Mouse (Mus musculus): Measurements from ENCODE around the gene Hacd1.
"Not testable (repeated sequence)": the region's sequence is repeated elsewhere in the genome, so short reads cannot be mapped to it uniquely, and the experiment has no call there.

Hacd1 gene

GRCm38 (mm10) chr2:14055566-14056331 is at the start of gene Hacd1:
TSS of gene Hacd1 (minus strand) at chr2:14056135.
- peak; percentile 70 for DNase-seq (ENCODE audit: low read depth, low spot score)

- peak; percentile 60 for DNase-seq (ENCODE audit: low read depth, low spot score)
Measured at GRCm38 (mm10) chr2:14103924-14104323, 48.0 kb upstream of the Hacd1 start.

DNA sequence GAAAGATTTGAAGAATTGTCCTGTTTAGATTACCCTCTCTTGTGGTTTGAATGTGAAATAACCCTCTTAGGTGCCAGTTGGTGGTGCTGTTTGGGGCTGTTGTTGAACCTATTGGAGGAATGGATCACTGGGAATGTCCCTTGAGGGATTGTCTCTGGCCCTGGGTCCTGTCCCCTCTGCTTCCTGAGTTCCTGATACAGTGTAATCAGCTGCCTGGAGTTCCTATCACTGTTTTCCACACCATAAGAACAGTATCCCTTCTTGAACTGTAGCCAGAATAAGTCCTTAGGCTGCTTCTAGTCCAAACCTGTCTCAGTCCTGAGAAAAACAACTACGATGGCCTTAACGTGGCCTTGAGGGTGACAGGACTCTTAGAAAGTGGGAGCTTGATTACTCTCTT is 46.7 kb upstream of the Hacd1 start:
- DNase-seq (ENCODE audit: low read depth, low spot score), result no peak

- no peak for DNase-seq (ENCODE audit: low read depth, low spot score)
Measured at GRCm38 (mm10) chr2:14100533-14100932, 44.6 kb upstream of the Hacd1 start.

DNA sequence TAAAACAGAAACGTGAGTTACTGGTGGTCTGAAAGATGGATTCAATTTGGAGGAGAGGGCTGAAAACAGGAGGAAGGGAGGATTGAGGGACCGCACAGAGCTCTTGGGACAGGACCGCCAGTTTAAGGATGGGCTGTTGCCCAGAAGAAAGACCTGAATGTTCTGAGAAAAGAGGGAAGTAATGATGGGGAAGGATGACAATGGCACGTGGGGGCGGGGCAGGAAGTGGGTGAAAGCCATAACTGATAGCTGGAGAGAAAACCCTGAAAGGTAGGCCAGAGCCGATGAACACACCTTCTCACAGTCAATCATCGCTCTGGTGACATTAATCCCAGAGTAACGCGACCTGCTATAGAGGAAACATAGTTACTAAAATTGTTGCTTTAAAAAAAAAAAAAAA is 22.6 kb upstream of the Hacd1 start:
- DNase-seq (ENCODE audit: low read depth, low spot score), result not testable (repeated sequence)

DNA sequence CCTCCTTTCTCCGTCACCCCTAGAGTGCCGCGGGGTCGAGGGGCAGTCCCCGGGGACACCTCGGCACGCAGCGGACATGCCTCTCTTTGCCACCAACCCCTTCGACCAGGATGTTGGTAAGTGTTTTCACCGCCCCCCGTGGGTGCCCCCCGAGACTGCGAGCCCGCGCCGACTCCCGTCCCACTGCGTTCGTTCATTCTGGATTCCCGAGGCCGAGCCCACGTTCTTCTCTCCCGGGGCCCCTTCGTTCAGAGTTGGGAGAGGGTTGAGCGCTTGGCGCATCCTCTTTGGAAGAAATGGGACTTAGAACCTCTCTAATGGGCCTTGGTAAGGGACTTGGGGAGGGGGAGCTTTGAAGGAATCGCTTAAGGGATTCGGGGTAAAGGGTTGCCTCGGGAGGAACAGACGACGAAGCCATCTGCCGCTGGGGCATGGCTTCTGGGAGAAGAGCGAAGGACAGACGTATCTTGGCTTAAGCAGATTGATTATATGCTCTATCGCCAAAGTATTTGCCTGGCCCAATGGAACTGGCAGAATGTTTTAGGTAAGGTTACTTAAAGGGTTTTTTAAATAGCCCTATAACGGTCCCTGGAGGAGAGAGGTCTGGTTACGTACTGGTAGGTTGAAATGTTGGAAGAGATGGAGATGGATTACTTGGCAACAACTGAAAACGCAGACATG is 18.4 kb upstream of the Hacd1 start:
- peak; percentile 45 for DNase-seq (ENCODE audit: low read depth, low spot score)

DNA sequence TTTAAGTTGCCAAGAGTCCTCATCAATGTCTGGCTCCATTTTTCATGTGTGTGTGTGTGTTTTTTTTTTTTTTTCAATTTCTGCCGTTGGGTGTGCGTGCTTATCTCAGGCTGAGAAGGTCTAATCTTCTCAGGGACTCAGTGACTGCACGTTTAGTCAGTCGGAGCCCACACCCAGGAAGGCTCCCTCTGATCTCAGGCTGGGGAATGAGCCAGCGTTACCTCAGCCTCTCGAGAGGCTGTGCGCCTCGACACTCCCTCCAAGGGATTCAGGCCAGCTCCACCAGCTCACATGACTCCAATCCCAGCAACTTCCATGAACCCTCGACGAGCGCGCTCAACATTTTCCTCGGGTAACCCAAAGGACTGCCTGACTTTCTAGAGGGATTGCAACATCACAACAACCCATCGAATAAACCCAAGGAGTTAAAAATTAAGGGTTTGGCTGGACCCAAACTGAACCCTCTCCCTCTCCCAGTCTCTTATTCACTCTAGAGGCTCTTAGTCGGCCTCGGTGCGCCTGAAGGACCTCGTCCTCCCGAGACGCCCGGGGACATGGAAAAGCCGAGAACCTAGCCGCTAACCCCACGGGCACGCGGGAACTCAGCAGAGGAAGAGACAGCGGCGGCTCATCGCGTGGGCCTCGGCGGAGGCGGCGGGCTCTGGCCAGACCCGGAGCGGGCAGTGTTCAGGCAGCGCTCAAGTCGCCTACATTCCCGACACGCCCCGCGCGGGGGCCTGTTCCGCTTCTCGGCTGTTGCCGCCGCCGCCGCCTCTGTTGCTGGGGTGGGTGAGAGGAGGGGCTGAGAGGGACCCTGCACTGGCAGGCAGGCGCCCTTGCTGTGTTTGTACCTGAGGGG is 17.7 kb upstream of the Hacd1 start, which contains the start of gene Stam:
Gene Stam, plus strand, starts transcription at position 737 of the 859 bp plus-strand sequence.
- DNase-seq (ENCODE audit: low read depth, low spot score), result peak; percentile 89

DNA sequence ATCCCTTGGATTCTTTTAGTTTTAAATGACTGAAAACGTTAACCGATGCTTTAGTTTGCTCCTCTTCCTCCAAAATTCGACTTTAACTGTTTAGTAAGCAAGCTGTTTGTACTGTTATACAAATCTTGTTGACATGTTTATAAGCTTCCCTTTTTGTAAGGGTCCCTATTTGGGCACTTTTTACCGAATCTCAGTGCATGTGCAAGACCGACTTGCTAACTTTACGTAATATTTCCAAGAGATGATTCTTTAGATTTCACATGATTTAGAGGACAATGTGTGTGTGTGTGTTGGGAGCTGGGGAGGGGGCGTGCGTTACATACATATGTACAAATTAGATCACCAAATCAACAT is 17.1 kb upstream of the Hacd1 start:
- no peak for DNase-seq (ENCODE audit: low read depth, low spot score)

GRCm38 (mm10) chr2:14070466-14070865 is 14.5 kb upstream of the Hacd1 start:
- no peak for DNase-seq (ENCODE audit: low read depth, low spot score)

DNA sequence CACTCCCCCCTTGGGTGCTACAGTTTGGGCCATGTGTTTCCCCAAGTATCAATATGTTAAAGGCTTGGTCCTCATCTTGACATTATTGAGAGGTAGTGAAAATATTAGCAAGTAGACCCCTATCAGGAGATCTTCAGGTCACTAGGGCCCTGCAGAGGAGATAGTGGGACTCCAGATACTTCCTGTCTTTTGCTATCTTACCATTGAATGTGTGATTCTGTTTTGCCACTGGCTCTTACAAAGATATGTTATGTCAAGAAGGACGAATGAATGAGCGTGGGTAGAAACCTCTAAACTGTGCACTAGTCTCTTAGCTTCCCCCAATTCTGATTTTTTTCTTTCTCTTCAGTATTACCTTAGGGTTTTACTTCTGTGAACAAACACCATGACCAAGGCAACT is 13.1 kb upstream of the Hacd1 start:
- no peak for DNase-seq (ENCODE audit: low read depth, low spot score)

DNA sequence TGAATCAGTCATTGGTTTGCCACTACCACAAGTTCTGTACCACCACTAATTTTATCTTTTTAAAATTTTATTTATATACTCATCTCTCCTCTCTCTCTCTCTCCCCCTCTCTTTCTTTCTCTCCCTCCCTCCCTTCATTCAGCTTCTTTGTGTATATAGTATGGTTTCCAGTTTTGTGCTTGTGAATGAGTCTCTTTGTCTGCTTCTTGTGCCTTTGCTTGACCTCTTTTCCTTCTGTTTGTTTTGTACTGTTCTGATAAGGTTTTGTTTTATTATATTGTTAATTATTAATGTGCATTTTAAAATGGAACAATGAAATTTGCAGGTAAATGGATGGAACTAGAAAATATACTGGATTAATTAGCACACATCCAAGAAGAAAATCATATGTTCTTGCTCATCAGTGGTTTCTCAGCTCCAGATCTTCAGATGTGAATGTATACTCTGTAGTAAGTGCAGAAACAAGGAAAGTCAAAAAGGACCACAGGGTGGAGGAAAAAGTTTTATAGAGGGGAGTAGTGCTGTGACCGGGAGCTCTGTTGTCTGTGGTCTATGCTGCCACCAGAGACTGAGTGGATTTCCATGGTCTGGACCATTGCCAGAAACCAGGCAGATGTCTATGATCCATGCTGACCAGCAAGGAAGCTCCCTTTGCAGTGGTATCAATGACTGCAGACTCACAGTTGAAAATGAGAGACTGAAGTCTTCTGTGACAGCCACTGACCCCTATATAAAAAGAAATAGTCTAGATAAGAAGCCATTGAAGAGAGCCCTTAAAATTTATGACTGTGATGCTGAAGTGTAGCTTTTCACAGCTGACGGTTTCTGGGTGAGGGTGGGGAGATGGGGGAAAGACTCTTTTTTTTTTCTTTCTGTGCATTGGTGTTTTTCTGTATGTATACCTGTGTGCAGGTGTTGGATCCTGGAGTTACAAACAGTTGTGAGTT is 10.0 kb upstream of the Hacd1 start:
- no peak for DNase-seq (ENCODE audit: low read depth, low spot score)

DNA sequence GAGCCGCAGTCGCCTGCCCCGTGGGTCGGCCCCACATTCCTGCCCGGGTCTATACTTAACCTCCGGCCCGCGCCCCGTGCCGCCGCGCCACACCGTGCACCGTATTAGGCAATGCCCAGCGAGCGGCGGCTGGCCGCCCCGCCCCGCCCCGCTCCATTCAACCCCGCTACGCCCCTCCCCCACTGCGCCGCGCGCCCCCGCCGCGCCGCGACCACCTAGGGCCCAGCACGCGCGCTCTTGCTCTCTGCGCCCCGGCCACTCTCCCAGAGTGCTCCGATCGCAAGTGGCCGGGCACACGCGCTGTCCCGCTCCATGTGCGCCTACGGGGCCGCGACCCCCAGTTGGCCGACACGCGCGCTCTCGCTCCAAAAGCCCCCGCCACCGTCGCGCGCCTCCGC is 768 bp downstream of the Hacd1 start:
- DNase-seq (ENCODE audit: low read depth, low spot score), result peak; percentile 78

DNA sequence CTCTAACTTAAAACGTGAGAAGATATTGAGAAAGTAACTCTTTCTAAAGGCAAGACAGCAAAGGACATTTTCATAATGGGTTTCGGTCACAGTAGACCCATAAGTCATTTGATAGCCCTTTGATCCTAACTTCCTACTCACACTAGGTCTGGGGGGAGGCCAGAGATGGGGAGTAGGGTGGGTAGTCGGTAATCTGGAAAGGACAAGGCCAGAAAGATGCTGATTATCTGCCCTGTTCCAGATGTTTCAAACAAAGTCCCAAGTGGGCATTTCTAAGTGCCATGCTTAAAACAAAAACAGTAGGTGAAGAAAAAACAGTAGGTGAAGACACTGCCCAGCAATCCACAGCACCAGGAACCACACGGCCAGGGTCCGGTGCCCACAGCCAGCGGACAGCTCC is 1.2 kb downstream of the Hacd1 start:
- DNase-seq (ENCODE audit: low read depth, low spot score), result no peak

GRCm38 (mm10) chr2:14054163-14054562 is 1.8 kb downstream of the Hacd1 start:
- DNase-seq (ENCODE audit: low read depth, low spot score), result no peak

DNA sequence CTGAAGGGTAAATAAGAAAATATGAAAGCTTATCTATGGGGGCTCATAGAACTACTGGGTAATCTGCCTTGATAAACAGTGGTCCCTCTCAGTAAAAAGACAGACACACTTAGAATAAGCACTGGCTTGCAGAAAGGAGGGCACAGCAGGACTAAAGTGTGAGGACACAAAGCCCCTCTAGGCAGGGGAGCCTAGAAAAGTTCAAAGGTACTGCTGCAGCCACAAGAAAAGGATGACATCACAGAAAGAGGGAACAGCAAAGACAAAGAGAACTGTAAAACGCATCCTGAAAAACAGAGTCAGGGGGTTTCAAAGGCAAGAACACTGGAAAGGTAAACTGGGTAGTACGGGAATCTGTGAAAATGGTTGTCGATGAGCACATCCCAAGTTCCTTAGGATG is 2.3 kb downstream of the Hacd1 start:
- DNase-seq (ENCODE audit: low read depth, low spot score), result no peak

DNA sequence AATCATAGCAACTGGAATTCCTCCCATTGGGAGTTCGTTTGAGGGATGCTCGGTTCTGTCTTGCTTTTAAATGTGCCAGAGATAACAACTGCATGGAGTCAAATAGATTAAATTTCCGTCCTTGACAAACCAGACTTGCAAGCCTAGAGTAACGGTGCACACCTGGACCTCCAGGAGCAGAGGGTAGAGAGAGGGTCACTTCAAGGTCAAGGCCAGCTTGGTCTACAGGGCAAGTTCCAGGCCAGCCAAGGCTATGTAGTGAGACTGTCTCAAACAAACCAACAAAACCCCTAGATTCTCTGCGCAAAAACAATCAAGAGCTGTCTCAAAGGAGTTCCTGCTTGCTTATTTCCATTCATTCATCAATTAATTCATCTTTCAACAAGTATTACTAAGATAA is 7.1 kb downstream of the Hacd1 start:
- no peak for DNase-seq (ENCODE audit: low read depth, low spot score)

DNA sequence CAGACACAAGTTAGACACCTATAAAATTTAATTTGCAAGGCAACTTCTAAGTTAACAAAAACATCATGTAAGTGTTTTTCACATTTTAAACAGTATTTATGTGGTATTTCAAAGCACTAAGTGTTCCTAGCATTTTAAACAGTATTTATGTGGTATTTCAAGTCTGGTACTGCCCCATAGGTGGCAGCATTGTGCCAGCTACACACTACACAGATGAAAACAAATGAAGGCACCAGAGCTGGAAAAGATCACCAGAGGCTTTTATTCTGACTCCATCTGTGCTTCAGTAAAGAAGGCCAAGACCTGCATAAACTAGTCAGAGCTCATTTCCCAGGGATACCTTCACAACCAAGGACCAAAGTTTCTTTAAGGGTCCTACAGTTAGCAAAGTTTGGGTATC is 7.6 kb downstream of the Hacd1 start:
- peak; percentile 69 for DNase-seq (ENCODE audit: low read depth, low spot score)

DNA sequence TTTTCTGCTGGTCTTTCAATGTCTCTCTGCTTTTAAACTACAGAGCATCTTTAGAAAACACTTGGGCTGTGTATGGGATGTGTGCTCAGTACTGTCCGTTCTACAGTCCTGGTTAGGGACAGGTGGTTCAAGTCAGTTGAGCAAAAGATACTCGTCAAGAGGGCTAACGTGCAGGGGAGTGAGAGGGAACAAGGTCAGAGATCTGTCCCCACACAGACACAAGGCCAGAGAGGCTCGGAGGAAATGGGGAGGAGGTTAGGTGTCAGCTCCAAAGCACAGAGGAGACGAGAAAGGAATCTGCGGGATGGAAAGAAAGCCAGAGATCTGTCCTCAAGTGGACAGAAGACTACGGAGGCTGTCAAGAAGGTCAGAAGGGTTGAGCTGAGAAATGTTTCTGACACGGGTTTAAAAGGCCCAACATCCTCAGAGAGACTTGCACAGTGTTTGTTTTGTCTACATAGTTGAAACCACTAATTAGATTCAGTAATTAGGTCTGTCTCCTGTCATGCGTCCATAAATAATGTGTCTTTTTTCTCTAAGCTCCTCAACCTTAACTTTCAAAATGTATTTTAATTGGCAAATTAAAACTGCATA is 12.3 kb downstream of the Hacd1 start:
- DNase-seq (ENCODE audit: low read depth, low spot score), result no peak

DNA sequence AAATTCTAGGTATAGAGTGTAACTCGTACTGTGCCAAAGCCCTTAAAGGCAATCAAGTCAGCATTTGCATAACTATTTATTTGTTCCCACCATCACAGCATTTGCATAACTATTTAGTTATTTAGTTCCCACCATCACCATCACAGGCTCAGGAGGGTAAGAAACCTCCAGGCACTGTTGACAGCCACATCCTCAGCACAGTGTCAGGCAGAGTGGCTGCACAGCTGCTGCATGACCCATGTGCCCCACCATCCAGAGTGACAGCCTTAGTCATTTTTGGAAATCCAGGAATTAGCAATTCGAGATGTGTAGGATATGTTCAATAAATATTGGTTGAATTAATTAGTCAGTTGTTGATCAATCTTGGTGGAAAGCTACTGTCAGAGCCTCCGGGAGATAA is 12.9 kb downstream of the Hacd1 start:
- DNase-seq (ENCODE audit: low read depth, low spot score), result peak; percentile 9

DNA sequence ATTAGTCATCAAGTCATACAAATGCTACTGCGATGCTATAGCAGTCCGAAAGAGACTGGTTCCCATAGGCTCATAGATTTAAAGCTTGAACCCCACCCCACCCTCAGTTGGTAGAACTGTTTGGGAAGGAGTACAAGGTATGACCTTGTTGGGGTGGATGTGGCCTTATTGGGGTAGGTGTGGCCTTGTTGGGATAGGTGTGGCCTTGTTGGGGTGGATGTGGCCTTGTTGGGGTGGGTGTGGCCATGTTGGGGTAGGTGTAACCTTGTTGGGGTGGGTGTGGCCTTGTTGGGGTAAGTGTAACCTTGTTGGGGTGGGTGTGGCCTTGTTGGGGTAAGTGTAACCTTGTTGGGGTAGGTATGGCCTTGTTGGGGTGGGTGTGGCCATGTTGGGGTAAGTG is 14.7 kb downstream of the Hacd1 start:
- DNase-seq (ENCODE audit: low read depth, low spot score), result peak; percentile 26

GRCm38 (mm10) chr2:14019228-14019627 is 36.7 kb downstream of the Hacd1 start:
- DNase-seq (ENCODE audit: low read depth, low spot score), result no peak

All from ES-CJ7 (cell line).